Mouse (Mus musculus) testis, adult 10 weeks (tissue): ENCODE measurements around the gene Col18a1. TPM values are rescaled to one million over a fixed set of nuclear protein-coding genes. Genes with fewer than 3 reads are reported as not detected.

Source experiments
- polyA plus RNA-seq: library from polyadenylated mRNA; stranded (reverse); fragments of 350-450 nt; fragmentation: Illumina TruSeq; extraction: RNeasy Lipid Tissue Mini Kit (QIAGEN cat#74804); gene quantifications from one replicate; pipeline ENCODE4 v1.2.3, GENCODE M21; 2014; ENCODE audit warnings: low read depth, low replicate concordance

Gene Col18a1
- 1.3 TPM for polyA plus RNA-seq

DNA sequence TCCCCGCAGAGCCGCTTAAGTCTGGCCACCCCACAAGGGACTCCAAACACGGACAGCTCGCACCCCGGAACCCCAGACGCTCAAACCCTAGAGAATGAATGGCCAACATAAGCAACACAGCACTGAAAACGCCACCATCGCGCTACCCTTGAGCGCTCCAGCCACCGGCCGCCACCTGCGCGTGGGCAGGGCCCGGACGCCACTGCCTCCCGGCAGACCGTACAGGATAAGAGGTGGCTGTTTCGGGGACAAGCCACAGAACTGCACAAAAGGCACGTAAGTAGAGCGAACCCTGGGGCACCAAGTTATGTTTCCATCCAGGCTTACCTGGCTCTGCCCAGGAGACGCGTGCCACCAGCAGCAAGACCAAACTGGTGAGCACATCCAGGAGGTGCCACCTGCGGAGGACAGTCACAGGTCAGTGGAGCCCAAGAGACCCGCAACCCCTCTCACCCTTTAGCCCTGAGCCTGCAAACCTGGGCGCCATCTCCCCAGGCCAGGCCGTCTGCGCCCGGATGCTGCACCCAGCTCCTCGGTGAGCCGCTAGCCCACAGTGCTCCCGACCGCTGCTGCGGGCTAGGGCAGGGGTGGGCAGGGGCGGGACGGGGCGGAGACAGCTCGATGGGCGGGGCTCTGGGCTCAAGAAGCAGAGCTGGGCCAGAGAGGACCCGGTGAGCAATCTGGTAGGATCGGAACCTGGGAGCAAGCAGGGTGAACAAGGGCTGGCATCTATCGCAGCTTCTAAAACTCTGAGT is at the start of gene Col18a1:
Gene Col18a1, minus strand, starts transcription at position 586 of the 755 bp plus-strand sequence.

GRCm38 (mm10) chr10:77031768-77032375 is 134.5 kb downstream of the Col18a1 start, which contains the start of gene Slc19a1:
TSS of gene Slc19a1 (plus strand) at chr10:77032241.

Other genes starting within 250 kb of the Col18a1 start
- 79.7 TPM for gene Pcbp3, start 204.7 kb downstream of the Col18a1 start, polyA plus RNA-seq
- gene Slc19a1, start 134.3 kb downstream of the Col18a1 start, polyA plus RNA-seq, result 0.24 TPM
- 3.0 TPM for gene Pofut2, start 92.7 kb upstream of the Col18a1 start, polyA plus RNA-seq